Mouse (Mus musculus): ENCODE data around the gene Myh13. TPM values are rescaled to one million over a fixed set of nuclear protein-coding genes. Genes with fewer than 3 reads are reported as not detected.

Gene Myh13
- polyA plus RNA-seq (2015; fragmentation: Nextera tagmentation; extraction: Ambion mirVana) = 0.03 and 0.13 TPM in 2 replicates

DNA sequence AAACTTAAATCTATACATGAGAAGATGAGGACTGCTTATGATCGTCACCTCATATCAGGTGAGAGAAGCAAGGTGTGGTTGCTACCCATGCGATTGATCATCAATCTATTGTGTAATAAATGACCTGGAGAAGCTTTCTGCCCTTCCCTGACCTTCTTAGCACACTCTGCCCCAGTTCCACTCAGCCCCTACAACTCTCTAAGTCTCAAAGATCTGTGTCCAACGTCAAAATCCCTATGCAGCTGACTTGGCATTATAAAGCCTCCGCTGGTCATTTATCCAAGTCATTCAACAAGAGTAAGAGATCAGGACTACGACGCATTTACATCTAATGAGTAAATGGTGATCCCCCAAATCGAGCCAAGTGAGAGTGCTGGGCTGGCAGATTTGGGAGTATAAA lies at the start of gene Myh13:
Gene Myh13, plus strand, starts transcription at position 301 of the 400 bp plus-strand sequence.
- H3K4me3 ChIP-seq (replicated peaks) = no peak within 1 kb of the TSS
- H3K4me1 ChIP-seq = no peaks in the 10 kb centered on the region
- ATAC-seq (replicated peaks; ENCODE audit: low FRiP score) = no peak
- WGBS = 85% methylated on average over 7 of the region's 7 CpGs
- H3K36me3 ChIP-seq = no peaks in the 10 kb centered on the region
- no peak within 1 kb of the TSS for H3K4me2 ChIP-seq
- no peak within 1 kb of the TSS for H3K9ac ChIP-seq
- no peaks in the 10 kb centered on the region for H3K27me3 ChIP-seq
- H3K27ac ChIP-seq = no peak within 1 kb of the TSS
- H3K9me3 ChIP-seq (replicated peaks) = no peaks in the 10 kb centered on the region

DNA sequence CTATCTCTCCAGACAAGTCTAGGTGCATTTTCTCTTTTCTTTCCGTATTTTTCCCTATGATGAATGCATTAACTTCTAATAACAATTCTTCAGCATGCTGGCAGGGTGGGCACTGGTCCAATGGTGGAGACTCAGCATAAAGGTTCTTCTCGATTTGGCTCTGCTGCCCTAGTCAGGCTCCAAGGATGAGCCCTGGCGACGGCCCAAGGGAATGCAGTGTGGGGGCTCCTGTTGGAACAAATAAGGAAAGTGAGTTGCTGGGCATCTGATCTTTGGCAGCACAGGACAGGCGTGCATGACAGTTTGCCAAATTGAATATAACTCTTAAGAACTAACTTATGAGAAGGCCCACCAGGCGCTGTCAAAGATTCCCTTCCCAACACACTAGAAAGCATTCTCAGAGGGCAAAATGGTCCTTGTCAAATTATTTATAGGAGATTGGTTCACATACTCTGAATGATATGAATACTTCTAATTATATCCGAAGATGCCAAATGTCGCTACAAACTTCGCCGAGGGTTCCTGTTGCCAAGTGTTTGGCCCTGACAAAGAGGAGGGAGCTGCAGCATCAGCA lies 44.8 kb upstream of the Myh13 start, which contains the start of gene Myh8:
Gene Myh8, plus strand, starts transcription at position 524 of the 574 bp plus-strand sequence.
- Histone ChIP-seq H3K9ac (no peak within 1 kb of the TSS), H3K4me1 (no peaks in the 10 kb centered on the region), H3K27me3 (no peaks in the 10 kb centered on the region), H3K4me2 (no peak within 1 kb of the TSS), H3K9me3 (replicated peaks) (no peaks in the 10 kb centered on the region), H3K4me3 (replicated peaks) (no peak within 1 kb of the TSS), H3K27ac (no peak within 1 kb of the TSS), H3K36me3 (no peaks in the 10 kb centered on the region)
- WGBS = 85% methylated on average over 10 of the region's 10 CpGs
- no peak for ATAC-seq (replicated peaks; ENCODE audit: low FRiP score)

DNA sequence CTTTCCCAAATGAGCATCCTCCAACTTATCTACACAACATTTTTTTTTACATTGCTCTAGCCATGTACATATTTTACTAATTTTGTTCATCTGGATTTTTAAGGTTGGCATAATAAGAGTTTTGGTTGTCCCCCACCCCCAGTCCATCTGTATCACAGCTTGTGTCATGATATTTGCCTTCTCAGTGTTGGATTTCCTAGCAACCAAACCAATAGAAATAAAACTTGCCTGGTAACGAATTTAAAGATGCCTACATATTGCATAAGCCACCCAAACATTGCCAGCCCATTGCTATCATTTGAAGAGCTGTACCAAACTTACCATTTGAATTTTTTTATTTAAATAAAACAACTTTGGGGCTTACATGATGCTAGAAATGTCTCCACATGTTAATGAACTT lies 28.0 kb upstream of the Myh13 start:
- ATAC-seq (replicated peaks; ENCODE audit: low FRiP score) = no peak
- no peak overlapping the region for H3K27ac ChIP-seq
- no peaks in the 10 kb centered on the region for H3K27me3 ChIP-seq
- 80% methylated on average over 1 of the region's 1 CpGs for WGBS
- no peaks in the 10 kb centered on the region for H3K4me1 ChIP-seq
- H3K36me3 ChIP-seq = no peaks in the 10 kb centered on the region
- no peak overlapping the region for H3K9ac ChIP-seq
- no peak overlapping the region for H3K4me3 ChIP-seq (replicated peaks)
- H3K4me2 ChIP-seq = no peak overlapping the region
- 0 out of 2 replicates have a peak, but pooled peaks cover 5% of the 10 kb centered on the region for H3K9me3 ChIP-seq (replicated peaks)

DNA sequence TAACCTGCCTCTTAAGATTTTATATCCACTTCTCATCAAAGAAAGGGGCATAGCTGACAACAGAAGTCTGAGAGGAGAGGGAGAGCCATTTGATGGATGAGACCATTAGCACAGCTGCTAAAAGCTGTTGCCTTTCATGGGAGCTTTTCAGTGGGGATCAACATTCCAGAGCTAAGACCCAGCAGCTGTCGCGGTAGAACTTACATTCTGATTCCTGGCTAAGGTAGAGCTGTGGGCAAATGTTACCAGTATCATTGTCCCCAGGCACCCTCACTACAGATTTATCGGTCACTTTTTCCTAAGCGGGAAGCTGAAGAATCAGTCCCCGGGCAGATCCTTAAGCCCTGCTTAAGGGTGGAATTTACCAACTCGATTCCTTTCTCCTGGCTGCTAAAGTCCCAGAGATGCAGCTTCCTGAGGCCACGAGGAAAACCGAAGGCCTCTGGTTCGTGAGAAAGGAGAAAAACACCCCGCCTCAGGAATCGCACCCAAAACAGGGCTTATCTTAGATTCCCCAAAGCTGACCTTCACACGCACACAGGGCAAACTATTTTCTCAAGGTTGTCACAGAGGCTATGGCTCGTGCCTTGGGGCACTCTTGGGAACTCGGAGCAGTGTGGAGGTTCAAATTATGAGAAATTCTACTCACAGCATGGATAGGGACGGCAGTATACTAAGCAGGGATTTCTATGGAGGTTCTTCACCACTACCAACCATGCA lies 7.6 kb upstream of the Myh13 start:
- Histone ChIP-seq H3K36me3 (no peaks in the 10 kb centered on the region), H3K9me3 (replicated peaks) (no peaks in the 10 kb centered on the region), H3K27ac (no peak overlapping the region), H3K4me1 (no peaks in the 10 kb centered on the region), H3K27me3 (no peaks in the 10 kb centered on the region), H3K4me3 (replicated peaks) (no peak overlapping the region), H3K9ac (no peak overlapping the region), H3K4me2 (no peak overlapping the region)
- 51% methylated on average over 15 of the region's 15 CpGs for WGBS
- no peak for ATAC-seq (replicated peaks; ENCODE audit: low FRiP score)

DNA sequence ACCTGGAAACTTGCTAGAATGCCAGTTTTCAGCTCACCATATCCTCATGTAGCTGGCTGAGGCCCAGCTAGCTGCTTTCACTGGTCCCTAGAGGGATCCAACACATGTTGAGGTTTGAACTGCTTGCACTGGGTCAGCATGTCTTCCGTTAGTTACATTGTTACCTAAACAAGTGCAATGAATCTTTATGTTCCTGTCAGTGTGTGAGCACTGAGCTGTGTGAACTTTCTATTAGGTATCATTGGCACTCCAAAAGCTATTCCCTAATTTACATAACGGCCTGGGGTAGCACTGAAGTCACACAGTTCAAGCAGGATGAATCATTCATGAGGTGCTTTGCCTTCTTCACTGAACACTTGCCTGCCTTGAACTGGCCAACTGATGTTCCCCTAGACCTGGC lies 5.1 kb downstream of the Myh13 start:
- no peaks in the 10 kb centered on the region for H3K27me3 ChIP-seq
- no peak for ATAC-seq (replicated peaks; ENCODE audit: low FRiP score)
- no peaks in the 10 kb centered on the region for H3K4me1 ChIP-seq
- no peak overlapping the region for H3K4me3 ChIP-seq (replicated peaks)
- 43% methylated on average over 2 of the region's 2 CpGs for WGBS
- H3K9me3 ChIP-seq (replicated peaks) = no peaks in the 10 kb centered on the region
- H3K4me2 ChIP-seq = no peak overlapping the region
- no peak overlapping the region for H3K9ac ChIP-seq
- H3K36me3 ChIP-seq = no peaks in the 10 kb centered on the region
- H3K27ac ChIP-seq = no peak overlapping the region

DNA sequence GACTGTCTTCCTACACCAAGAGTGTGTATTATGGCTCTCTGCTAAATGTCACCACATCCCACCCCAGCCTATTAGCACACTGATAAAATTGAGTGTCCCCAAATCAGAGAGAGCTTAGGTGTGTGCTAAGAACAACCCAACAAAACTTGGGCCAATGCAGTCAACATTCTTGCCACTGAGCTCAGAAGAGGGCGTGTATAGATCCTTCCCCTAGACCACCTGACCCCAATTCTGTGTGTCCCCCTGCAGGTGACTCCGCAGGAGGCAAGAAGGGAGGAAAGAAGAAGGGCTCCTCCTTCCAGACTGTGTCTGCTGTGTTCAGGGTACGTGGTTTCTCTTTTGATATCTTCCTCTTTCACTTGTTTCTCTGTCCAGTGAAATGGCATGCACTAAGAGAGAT lies 23.1 kb downstream of the Myh13 start:
- H3K27ac ChIP-seq = no peak overlapping the region
- no peak overlapping the region for H3K4me3 ChIP-seq (replicated peaks)
- no peak overlapping the region for H3K9ac ChIP-seq
- H3K27me3 ChIP-seq = no peaks in the 10 kb centered on the region
- H3K4me1 ChIP-seq = no peaks in the 10 kb centered on the region
- ATAC-seq (replicated peaks; ENCODE audit: low FRiP score) = no peak
- 70% methylated on average over 3 of the region's 3 CpGs for WGBS
- no peak overlapping the region for H3K4me2 ChIP-seq
- H3K36me3 ChIP-seq = no peaks in the 10 kb centered on the region
- no peaks in the 10 kb centered on the region for H3K9me3 ChIP-seq (replicated peaks)

DNA sequence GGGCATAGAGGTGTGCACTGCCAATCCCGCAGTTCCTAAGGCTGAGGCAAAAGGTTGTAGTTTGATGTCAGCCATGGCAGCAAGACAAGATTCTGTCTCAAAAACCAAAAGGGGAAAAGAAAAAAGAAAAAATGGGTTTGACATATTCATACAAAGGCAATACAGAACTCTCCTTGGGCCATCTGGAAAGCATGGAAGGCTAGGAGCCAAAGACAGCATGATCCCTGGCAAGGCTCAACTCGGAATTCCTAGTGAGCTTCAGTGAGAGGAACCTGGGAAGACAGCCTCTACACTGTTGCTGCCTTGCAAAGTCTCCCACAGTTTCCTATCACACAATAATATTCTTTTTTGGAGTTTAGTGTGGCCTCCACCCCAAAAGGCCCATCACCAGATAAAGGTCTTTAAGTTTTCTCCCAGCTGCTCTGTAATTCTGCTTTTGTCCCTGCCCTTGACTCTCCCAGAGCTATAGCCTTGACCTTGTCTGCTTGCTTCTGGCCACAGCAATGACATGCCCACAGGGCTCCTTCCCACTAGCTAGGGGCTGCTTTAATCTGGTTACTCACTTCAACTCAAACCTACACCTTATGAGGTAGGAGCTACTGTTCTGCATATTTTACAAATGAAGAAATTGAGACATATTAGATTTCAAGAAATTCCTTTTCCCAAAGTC lies 23.9 kb downstream of the Myh13 start:
- no peak overlapping the region for H3K4me3 ChIP-seq (replicated peaks)
- 73% methylated on average over 2 of the region's 2 CpGs for WGBS
- no peak overlapping the region for H3K27ac ChIP-seq
- no peaks in the 10 kb centered on the region for H3K27me3 ChIP-seq
- no peak overlapping the region for H3K4me2 ChIP-seq
- H3K36me3 ChIP-seq = no peaks in the 10 kb centered on the region
- H3K9ac ChIP-seq = no peak overlapping the region
- ATAC-seq (replicated peaks; ENCODE audit: low FRiP score) = no peak
- no peaks in the 10 kb centered on the region for H3K9me3 ChIP-seq (replicated peaks)
- H3K4me1 ChIP-seq = no peaks in the 10 kb centered on the region

DNA sequence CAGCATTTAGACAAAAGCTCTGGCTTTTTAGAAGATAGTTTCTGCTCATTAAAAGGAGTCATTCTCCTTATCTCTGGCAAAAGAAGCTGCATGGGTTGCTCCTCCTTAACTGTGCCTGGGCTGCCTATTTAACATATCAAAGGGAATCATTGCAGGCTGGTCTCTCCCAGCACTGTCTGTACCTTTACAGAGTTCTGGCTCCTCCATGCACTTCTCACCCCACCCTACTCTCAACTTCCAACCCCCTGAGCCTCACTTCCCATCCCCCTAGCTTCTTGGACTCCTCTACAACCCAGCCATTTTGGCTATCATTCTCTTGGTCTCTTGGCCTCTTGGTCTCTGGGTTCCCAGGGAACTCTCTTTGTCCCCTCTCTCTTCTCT lies 24.4 kb downstream of the Myh13 start:
- H3K4me1 ChIP-seq = no peaks in the 10 kb centered on the region
- H3K4me2 ChIP-seq = no peak overlapping the region
- no peaks in the 10 kb centered on the region for H3K27me3 ChIP-seq
- H3K9me3 ChIP-seq (replicated peaks) = no peaks in the 10 kb centered on the region
- no peak overlapping the region for H3K4me3 ChIP-seq (replicated peaks)
- ATAC-seq (replicated peaks; ENCODE audit: low FRiP score) = no peak
- no peak overlapping the region for H3K27ac ChIP-seq
- H3K9ac ChIP-seq = no peak overlapping the region
- H3K36me3 ChIP-seq = no peaks in the 10 kb centered on the region

DNA sequence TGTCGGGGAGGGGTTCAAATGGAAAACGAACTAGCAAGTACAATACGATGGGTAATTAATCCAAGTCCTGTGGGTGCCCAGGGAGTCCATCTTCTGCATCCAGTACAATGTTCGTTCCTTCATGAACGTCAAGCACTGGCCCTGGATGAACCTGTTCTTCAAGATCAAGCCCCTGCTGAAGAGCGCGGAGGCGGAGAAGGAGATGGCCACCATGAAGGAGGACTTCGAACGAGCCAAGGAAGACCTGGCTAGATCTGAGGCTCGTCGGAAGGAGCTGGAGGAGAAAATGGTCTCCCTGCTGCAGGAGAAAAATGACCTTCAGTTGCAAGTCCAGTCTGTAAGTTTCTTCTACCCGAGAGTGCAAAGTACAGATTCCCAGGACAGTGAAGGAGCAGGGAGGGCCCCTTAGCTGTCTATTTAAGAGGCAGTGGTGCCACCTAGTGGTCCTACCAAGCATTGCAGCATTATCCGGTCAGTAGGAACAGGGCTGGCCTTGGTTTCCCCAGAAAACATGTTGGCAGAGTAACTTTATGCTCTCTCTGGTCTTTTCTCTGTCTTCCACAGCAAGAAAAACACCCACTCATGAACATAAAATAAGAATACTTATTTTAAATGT lies 28.8 kb downstream of the Myh13 start:
- no peak overlapping the region for H3K4me3 ChIP-seq (replicated peaks)
- no peak overlapping the region for H3K4me2 ChIP-seq
- H3K27me3 ChIP-seq = peaks cover 5% of the 10 kb centered on the region; the same call in 1 of the 2 replicates
- H3K9me3 ChIP-seq (replicated peaks) = no peaks in the 10 kb centered on the region
- no peak overlapping the region for H3K27ac ChIP-seq
- WGBS = 52% methylated on average over 14 of the region's 14 CpGs
- H3K36me3 ChIP-seq = no peaks in the 10 kb centered on the region
- H3K4me1 ChIP-seq = no peaks in the 10 kb centered on the region
- H3K9ac ChIP-seq = no peak overlapping the region
- ATAC-seq (replicated peaks; ENCODE audit: low FRiP score) = peak; percentile 62

DNA sequence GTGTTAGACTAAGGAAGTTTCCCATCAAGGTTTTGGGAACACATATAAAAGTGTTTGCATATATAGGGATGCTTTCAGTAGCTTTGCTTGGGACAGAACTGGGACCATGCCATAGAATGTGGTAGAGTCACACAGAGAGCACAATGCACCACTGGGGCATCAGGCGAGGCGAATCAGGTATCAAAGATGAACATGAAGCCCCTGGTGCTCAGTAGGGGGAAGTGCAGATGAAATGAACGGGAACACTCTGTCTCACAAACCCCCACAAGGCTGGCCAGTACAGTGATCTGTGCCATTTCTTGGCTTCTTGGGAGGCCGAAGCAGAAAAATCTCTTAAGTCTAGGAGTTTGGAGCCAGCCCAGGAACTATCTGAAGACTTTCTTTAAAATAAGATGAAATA lies 31.6 kb downstream of the Myh13 start:
- Histone ChIP-seq H3K36me3 (no peaks in the 10 kb centered on the region), H3K9me3 (replicated peaks) (no peaks in the 10 kb centered on the region), H3K27ac (no peak overlapping the region), H3K4me3 (replicated peaks) (no peak overlapping the region), H3K4me2 (no peak overlapping the region), H3K27me3 (peaks cover 5% of the 10 kb centered on the region; the same call in 1 of the 2 replicates), H3K9ac (no peak overlapping the region), H3K4me1 (no peaks in the 10 kb centered on the region)
- WGBS = 56% methylated on average over 4 of the region's 4 CpGs
- ATAC-seq (replicated peaks; ENCODE audit: low FRiP score) = no peak

DNA sequence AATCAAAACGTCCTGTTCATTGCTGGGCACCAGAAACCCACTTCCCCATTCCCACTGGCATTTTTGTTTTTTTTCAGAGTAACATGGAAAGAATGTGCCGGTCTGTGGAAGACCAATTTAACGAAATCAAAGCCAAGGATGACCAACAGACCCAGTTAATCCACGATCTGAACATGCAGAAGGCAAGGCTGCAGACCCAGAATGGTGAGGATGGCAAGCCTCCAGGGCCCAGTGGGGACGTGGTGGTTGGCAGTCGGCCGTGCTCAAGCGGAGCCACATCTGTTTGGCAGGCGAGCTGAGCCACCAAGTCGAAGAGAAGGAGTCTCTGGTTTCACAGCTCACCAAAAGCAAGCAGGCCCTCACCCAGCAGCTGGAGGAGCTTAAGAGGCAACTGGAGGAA lies 36.6 kb downstream of the Myh13 start:
- Histone ChIP-seq H3K27ac (no peak overlapping the region), H3K9ac (no peak overlapping the region), H3K4me1 (no peaks in the 10 kb centered on the region), H3K36me3 (no peaks in the 10 kb centered on the region), H3K27me3 (0 out of 2 replicates have a peak, but pooled peaks cover 2% of the 10 kb centered on the region), H3K4me2 (no peak overlapping the region), H3K4me3 (replicated peaks) (no peak overlapping the region), H3K9me3 (replicated peaks) (no peaks in the 10 kb centered on the region)
- ATAC-seq (replicated peaks; ENCODE audit: low FRiP score) = no peak
- 81% methylated on average over 10 of the region's 10 CpGs for WGBS

DNA sequence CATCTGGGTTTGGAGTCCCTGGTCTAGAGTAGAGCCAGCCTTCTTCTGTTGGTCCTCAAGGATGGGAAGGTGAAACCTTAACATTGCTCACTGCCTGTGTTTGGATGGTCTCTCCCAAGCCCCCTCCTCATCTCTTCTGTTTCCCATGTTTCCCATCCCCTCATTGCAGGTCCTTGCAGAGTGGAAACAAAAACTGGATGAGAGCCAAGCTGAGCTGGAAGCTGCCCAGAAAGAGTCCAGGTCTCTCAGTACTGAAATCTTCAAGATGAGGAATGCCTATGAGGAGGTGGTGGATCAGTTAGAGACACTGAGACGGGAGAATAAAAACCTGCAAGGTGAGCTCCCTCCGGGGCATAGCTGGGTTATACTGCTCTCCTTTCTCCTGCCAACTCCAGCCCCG lies 40.8 kb downstream of the Myh13 start:
- Histone ChIP-seq H3K4me2 (no peak overlapping the region), H3K9me3 (replicated peaks) (no peaks in the 10 kb centered on the region), H3K27ac (no peak overlapping the region), H3K4me3 (replicated peaks) (no peak overlapping the region), H3K27me3 (0 out of 2 replicates have a peak, but pooled peaks cover 2% of the 10 kb centered on the region), H3K36me3 (no peaks in the 10 kb centered on the region), H3K4me1 (no peaks in the 10 kb centered on the region), H3K9ac (no peak overlapping the region)
- no peak for ATAC-seq (replicated peaks; ENCODE audit: low FRiP score)
- WGBS = 75% methylated on average over 3 of the region's 3 CpGs

Measured in kidney, embryonic 15.5 days (tissue).